Comparison of ENCODE assay signal across 8 mouse cellular contexts in the genomic region with DNA sequence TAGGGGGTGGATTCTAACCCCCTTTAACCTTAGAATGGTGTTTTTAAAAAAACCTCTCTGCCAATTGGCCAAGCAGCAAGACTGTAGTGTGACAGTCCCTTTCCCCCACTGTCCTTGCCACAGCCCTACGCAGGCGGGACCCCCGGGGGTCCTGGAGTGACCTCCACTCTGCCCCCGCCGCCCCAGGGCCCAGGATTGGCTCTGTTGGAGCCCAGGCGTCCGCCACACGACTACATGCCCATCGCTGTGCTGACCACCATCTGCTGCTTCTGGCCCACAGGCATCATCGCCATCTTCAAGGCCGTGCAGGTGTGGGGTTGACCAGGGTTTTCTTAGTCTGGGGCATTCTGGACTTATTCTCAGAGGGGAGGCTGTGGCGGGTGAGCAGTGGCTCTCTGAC. TPM values are rescaled to one million over a fixed set of nuclear protein-coding genes. Genes with fewer than 3 reads are reported as not detected.
A peak's percentile ranks its signal among the peaks of the same experiment; 100 is the strongest.
DNase-seq lines count a peak whose midpoint lies in the region; ATAC-seq and TF ChIP-seq lines count a peak whose summit lies in the region.

No protein-coding gene starts in this region.

- H3K27ac ChIP-seq in liver, adult 2 months (replicated peaks; ENCODE audit: insufficient read depth, low read depth, low read length) = no peak overlapping the region
- H3K27ac ChIP-seq in intestine, embryonic 15.5 days = no peak overlapping the region
- H3K27ac ChIP-seq in neural tube, embryonic 15.5 days (replicated peaks) = no peak overlapping the region

- no peak for DNase-seq in liver, adult 2 months (ENCODE audit: extremely low read depth, low read depth, low spot score)
- DNase-seq in liver = no peak
- DNase-seq in cerebellum, postnatal 36 days = peak; percentile 49 to 55
- no peak for DNase-seq in left cerebral cortex, adult 11 months (ENCODE audit: low spot score)
- DNase-seq in spleen, postnatal 4 days (ENCODE audit: low spot score in 2 of 2) = no peak
- no peak for DNase-seq in layer of hippocampus, adult 8-10 months (ENCODE audit: low spot score in 2 of 2)

- no peak overlapping the region for H3K4me3 ChIP-seq in liver, adult 2 months (ENCODE audit: insufficient read depth, low read depth, low read length)
- H3K4me3 ChIP-seq in intestine, embryonic 15.5 days (replicated peaks) = peak overlapping the region; percentile 28
- peak overlapping the region; percentile 78 for H3K4me3 ChIP-seq in neural tube, embryonic 15.5 days (replicated peaks)

- no peak for TF ChIP-seq CTCF in liver, adult 2 months (IDR thresholded peaks at IDR 0.05; ENCODE audit: low read depth, low read length)

- H3K4me1 ChIP-seq in liver, adult 2 months (ENCODE audit: control insufficient read depth, insufficient read depth, low read length) = no peaks in the 10 kb centered on the region
- H3K4me1 ChIP-seq in intestine, embryonic 15.5 days (replicated peaks) = peaks cover 34% of the 10 kb centered on the region
- H3K4me1 ChIP-seq in neural tube, embryonic 15.5 days = peaks cover 54% of the 10 kb centered on the region

- H3K36me3 ChIP-seq in liver, adult 2 months (ENCODE audit: control insufficient read depth, insufficient read depth, low read length) = no peaks in the 10 kb centered on the region
- no peaks in the 10 kb centered on the region for H3K36me3 ChIP-seq in intestine, embryonic 15.5 days
- no peaks in the 10 kb centered on the region for H3K36me3 ChIP-seq in neural tube, embryonic 15.5 days

- WGBS in liver, adult 2 months = 27% methylated on average over 12 of the region's 12 CpGs
- WGBS in intestine, embryonic 15.5 days = 20% methylated on average over 11 of the region's 12 CpGs
- 3% methylated on average over 12 of the region's 12 CpGs for WGBS in neural tube, embryonic 15.5 days

- no peaks in the 10 kb centered on the region for H3K9me3 ChIP-seq in intestine, embryonic 15.5 days
- no peaks in the 10 kb centered on the region for H3K9me3 ChIP-seq in neural tube, embryonic 15.5 days (replicated peaks)

- 0 out of 2 replicates have a peak overlapping the region, but pooled peaks have one; percentile 16 for H3K9ac ChIP-seq in liver, adult 2 months (ENCODE audit: low read depth, low read length)
- peak overlapping the region; percentile 29 for H3K9ac ChIP-seq in intestine, embryonic 15.5 days
- peak overlapping the region; percentile 18 for H3K9ac ChIP-seq in neural tube, embryonic 15.5 days (replicated peaks)

- ATAC-seq in intestine, embryonic 15.5 days = no peak
- no peak for ATAC-seq in neural tube, embryonic 15.5 days (ENCODE audit: low FRiP score)

- no peaks in the 10 kb centered on the region for H3K79me2 ChIP-seq in liver, adult 2 months (ENCODE audit: control insufficient read depth, insufficient read depth, low read length)

- H3K27me3 ChIP-seq in liver, adult 2 months (ENCODE audit: control insufficient read depth, insufficient read depth, low read length) = no peaks in the 10 kb centered on the region
- H3K27me3 ChIP-seq in intestine, embryonic 15.5 days (replicated peaks) = peaks cover 26% of the 10 kb centered on the region
- H3K27me3 ChIP-seq in neural tube, embryonic 15.5 days (replicated peaks) = peaks cover 20% of the 10 kb centered on the region

- TF ChIP-seq POLR2A in liver, adult 2 months (IDR thresholded peaks at IDR 0.05; ENCODE audit: extremely low read depth, insufficient read depth, low read length) = no peak

- peak overlapping the region; percentile 88 for H3K4me2 ChIP-seq in intestine, embryonic 15.5 days (replicated peaks)
- H3K4me2 ChIP-seq in neural tube, embryonic 15.5 days = peak overlapping the region; percentile 90

RNA-seq across cellular contexts. Expression of a gene that starts 2.3 kb away (rescaled TPM):
- not detected in 2 replicates for total RNA-seq in liver, adult 2 months (2014; rRNA removed)
- polyA plus RNA-seq in liver, adult 2 months (2012; rRNA removed) = 0.32 and 0.39 TPM in 2 replicates
- polyA plus RNA-seq in intestine, embryonic 15.5 days (2015; fragmentation: Nextera tagmentation; extraction: Ambion mirVana) = 0.40 and 0.49 TPM in 2 replicates
- 6.3 and 7.3 TPM in 2 replicates for polyA plus RNA-seq in neural tube, embryonic 15.5 days (2015; fragmentation: Nextera tagmentation; extraction: Ambion mirVana)
- total RNA-seq in layer of hippocampus, adult 8-10 months (2022) = 100 to 1,000 TPM; 211 to 266 (median 228) TPM

RNA-seq across cellular contexts. Expression of a gene that starts 3.3 kb away (rescaled TPM):
- total RNA-seq in liver, adult 2 months (2014; rRNA removed) = 22.5 and 28.5 TPM in 2 replicates
- 38.5 and 46.7 TPM in 2 replicates for polyA plus RNA-seq in liver, adult 2 months (2012; rRNA removed)
- polyA plus RNA-seq in intestine, embryonic 15.5 days (2015; fragmentation: Nextera tagmentation; extraction: Ambion mirVana) = 27.8 and 29.6 TPM in 2 replicates
- polyA plus RNA-seq in neural tube, embryonic 15.5 days (2015; fragmentation: Nextera tagmentation; extraction: Ambion mirVana) = 20.1 and 21.3 TPM in 2 replicates
- total RNA-seq in layer of hippocampus, adult 8-10 months (2022) = 10 to 100 TPM; 40.2 to 53.2 (median 46.0) TPM

RNA-seq across cellular contexts. Expression of a gene that starts 12.9 kb away (rescaled TPM):
- 4.2 and 5.3 TPM in 2 replicates for total RNA-seq in liver, adult 2 months (2014; rRNA removed)
- 2.0 and 3.0 TPM in 2 replicates for polyA plus RNA-seq in liver, adult 2 months (2012; rRNA removed)
- polyA plus RNA-seq in intestine, embryonic 15.5 days (2015; fragmentation: Nextera tagmentation; extraction: Ambion mirVana) = 12.1 and 13.7 TPM in 2 replicates
- 14.9 and 15.8 TPM in 2 replicates for polyA plus RNA-seq in neural tube, embryonic 15.5 days (2015; fragmentation: Nextera tagmentation; extraction: Ambion mirVana)
- total RNA-seq in layer of hippocampus, adult 8-10 months (2022) = 10 to 100 TPM; 12.5 to 18.5 (median 15.2) TPM

RNA-seq across cellular contexts. Expression of a gene that starts 15.3 kb away (rescaled TPM):
- total RNA-seq in liver, adult 2 months (2014; rRNA removed) = 4.4 and 6.6 TPM in 2 replicates
- polyA plus RNA-seq in liver, adult 2 months (2012; rRNA removed) = 29.8 and 34.6 TPM in 2 replicates
- polyA plus RNA-seq in intestine, embryonic 15.5 days (2015; fragmentation: Nextera tagmentation; extraction: Ambion mirVana) = 67.5 and 68.2 TPM in 2 replicates
- 109 and 112 TPM in 2 replicates for polyA plus RNA-seq in neural tube, embryonic 15.5 days (2015; fragmentation: Nextera tagmentation; extraction: Ambion mirVana)
- total RNA-seq in layer of hippocampus, adult 8-10 months (2022) = 10 to 100 TPM; 74.1 to 82.9 (median 79.8) TPM

RNA-seq across cellular contexts. Expression of a gene that starts 15.9 kb away (rescaled TPM):
- total RNA-seq in liver, adult 2 months (2014; rRNA removed) = 0.37 and 0.60 TPM in 2 replicates
- 0.82 and 1.2 TPM in 2 replicates for polyA plus RNA-seq in liver, adult 2 months (2012; rRNA removed)
- polyA plus RNA-seq in intestine, embryonic 15.5 days (2015; fragmentation: Nextera tagmentation; extraction: Ambion mirVana) = 3.0 and 3.4 TPM in 2 replicates
- 12.3 and 14.9 TPM in 2 replicates for polyA plus RNA-seq in neural tube, embryonic 15.5 days (2015; fragmentation: Nextera tagmentation; extraction: Ambion mirVana)
- 1 to 10 TPM; 1.4 to 3.3 (median 2.4) TPM for total RNA-seq in layer of hippocampus, adult 8-10 months (2022)

Comparison
In these comparisons a context has a peak if more than half of its experiments do, and no peak if none do; other contexts are left out.
1. DNase-seq: peak in cerebellum, postnatal 36 days (2 of 2); none in liver, adult 2 months (single experiment), liver (single experiment), left cerebral cortex, adult 11 months (single experiment), spleen, postnatal 4 days (0 of 2) and layer of hippocampus, adult 8-10 months (0 of 2).
2. Peak in every context shown above with its lines, with median percentiles within 50 percentile points of each other: H3K9ac ChIP-seq.